Mouse (Mus musculus) large intestine, adult 2 months (tissue): ENCODE measurements around the gene Muc3a. TPM values are rescaled to one million over a fixed set of nuclear protein-coding genes. Genes with fewer than 3 reads are reported as not detected.

Experiments
- DNase-seq: peaks from one replicate; pipeline ENCODE4 v3.0.0-alpha.2; 2012; ENCODE audit warnings: low read depth, low spot score
- WGBS: fragments of 180-500 bp; shearing (Covaris S2); methylation state at CpG from one replicate; pipeline ENCODE4 v1.1.7; 2018; 5-methylcytosine and 5-hydroxymethylcytosine counted together
- polyA plus RNA-seq: library from polyadenylated mRNA; depleted of rRNA; stranded (reverse); fragments of >200 nt; gene quantifications from 2 replicates; pipeline ENCODE4 v1.2.3, GENCODE M21; 2012; rRNA removed

Muc3a gene
- 75.4 and 98.1 TPM in 2 replicates for polyA plus RNA-seq

- WGBS = 86% methylated on average over 2 of the region's 2 CpGs
- no peak for DNase-seq
These were observed at the start of gene Muc3a for GRCm38 (mm10) chr5:137212289-137212688. Gene Muc3a, minus strand, starts transcription at chr5:137212389.

GRCm38 (mm10) chr5:137211114-137211829 lies 917 bp downstream of the Muc3a start:
- WGBS = 15% methylated on average over 17 of the region's 17 CpGs
- DNase-seq = no peak

DNA sequence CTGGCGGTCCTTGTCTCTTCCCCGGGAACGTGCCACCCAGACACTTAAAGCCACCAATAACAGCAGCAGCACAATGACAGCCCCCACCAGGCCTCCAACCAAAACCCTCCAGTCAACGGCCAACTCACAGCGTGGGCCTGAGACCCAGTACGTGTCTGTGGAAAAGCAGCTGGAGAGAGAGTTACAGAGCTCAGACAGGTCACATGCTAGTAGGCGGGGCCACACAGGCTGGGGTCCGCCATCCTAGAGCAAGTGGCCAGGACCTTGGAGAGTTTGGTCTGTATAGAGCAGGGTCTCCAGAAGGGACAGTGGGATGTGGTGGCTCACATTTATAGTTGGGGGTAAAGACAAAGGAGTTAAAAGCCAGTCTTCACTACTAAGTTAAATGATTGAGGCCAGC lies 1.5 kb downstream of the Muc3a start:
- 73% methylated on average over 8 of the region's 8 CpGs for WGBS
- DNase-seq = no peak

DNA sequence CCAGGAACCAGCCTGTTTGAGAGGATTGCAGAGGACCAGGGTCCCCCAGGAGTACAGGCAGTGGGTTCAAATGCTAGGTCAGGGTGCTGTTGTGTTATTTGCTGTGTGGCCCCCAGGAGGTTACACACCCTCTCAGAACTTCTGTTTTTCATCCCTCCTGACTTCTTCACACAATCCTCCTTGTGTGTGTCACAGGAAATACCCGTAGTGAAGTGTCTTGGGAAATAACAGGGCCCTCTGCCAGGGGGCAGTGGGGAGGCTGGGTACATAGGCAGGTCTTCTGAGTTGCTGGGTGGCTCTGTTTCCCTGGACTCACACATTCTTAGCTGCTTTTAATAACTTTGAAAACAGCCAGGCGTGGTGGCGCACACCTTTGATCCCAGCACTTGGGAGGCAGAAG lies 6.9 kb downstream of the Muc3a start:
- 60% methylated on average over 3 of the region's 3 CpGs for WGBS
- DNase-seq = no peak

DNA sequence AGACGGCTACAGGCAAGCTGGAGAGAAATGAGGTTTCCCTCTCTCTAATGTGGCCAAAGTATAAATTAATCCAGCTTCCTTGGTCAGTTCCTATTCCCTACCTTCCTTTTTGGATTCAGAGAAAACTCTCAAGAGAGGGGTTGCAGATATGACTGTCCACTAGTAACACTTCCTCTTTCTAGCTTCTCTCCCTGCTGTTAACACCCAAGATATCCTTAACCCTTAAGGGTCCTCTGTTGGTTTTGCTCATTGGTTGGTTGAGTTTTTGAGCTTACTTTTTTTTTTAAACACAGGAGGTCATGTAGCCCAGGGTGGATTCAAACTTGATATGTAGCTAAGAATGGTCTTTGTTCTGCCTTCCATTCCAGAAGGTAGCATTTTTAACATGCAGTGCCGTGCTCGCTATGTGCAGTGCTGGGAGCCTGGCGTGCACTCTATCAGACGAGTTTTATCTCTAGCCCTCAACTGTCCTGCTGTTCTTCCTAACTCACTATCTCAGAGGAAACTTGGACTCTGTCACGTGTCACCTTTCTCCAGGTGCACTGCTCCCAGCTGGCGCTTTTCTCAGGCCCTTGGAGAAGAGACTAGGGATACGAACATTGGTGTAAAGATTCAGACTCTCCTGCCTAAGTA lies 17.6 kb downstream of the Muc3a start:
- WGBS = 29% methylated on average over 8 of the region's 8 CpGs

DNA sequence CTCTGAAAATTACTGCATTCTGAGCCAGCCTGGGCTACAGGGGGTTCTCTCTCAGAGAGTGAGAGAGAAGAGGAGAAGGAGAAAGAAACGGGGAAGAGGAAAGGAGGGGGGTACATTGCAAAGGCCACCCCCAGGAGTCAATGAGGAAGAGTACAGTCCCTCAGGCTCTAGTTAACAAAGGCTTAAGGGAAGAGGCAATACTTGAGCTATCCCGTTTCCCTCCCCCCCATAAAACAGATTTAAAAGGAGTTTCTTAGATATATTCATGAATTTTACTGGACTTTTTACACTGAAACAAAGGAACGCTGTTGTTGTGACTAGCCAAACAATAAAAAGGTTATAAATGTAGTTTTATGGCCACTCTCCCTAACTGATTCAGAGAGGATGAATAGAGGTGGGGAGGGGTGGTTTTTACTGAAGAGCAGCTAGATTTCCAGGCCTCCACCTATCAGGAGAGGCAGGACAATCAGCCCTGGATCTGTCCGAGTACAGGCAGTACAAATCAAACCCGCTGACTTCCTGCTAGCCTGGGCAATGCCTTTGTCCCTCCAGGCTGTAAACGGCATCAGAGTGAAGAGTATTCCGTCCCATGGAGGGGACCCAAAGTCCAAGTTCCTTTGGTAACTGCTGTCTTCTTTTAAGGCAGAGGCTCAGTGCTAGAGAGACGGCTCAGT lies 18.8 kb downstream of the Muc3a start:
- 15% methylated on average over 8 of the region's 8 CpGs for WGBS
- peak; percentile 80 for DNase-seq

More for the DNA sequence above, 17.6 kb downstream of the Muc3a start:
- no peak for DNase-seq

DNA sequence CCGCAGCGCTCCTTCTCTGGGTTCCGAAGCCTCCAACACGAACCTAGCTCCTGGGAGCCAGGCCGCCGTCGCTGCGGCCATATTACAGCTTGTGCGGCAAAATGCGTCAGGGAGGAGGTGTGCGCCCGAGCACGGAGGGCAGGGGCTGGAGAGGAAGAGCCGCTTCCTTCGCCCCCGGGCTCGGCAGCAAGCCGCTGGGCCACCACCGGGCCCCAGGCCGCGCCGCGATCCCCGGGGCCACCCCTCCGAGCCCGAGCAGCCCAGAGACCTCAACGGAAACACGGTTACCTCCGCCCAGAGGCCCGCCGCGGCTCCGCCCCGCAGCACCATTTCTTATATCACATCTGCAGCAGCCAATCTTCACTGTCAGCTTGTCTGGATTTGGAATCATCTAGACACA lies 22.9 kb downstream of the Muc3a start:
- no peak for DNase-seq
- WGBS = 1% methylated on average over 34 of the region's 34 CpGs

- WGBS = 79% methylated on average over 8 of the region's 8 CpGs
These were observed 26.8 kb downstream of the Muc3a start for GRCm38 (mm10) chr5:137185362-137185761.

GRCm38 (mm10) chr5:137179646-137180374 lies 32.4 kb downstream of the Muc3a start:
- 88% methylated on average over 8 of the region's 8 CpGs for WGBS
- no peak for DNase-seq

More at GRCm38 (mm10) chr5:137185362-137185761, 26.8 kb downstream of the Muc3a start:
- DNase-seq = no peak

DNA sequence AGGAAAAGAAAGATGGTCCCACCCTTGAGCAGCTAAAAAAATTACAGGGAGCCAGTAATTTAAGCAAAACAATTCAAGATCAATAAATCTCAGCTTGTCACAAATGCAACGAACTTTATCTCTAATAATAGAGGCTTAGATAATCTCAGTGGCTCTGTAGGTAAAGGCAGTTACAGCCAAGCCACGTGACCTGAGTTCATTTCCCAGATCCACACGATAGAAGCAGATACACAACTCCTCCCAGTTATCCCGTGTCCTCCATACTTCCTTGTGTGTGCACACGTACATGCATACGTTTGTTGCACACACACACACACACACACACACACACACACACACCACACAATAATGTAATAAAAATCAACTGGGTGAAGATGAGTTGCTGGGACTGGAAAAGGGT lies 38.2 kb downstream of the Muc3a start:
- no peak for DNase-seq
- 49% methylated on average over 6 of the region's 6 CpGs for WGBS

DNA sequence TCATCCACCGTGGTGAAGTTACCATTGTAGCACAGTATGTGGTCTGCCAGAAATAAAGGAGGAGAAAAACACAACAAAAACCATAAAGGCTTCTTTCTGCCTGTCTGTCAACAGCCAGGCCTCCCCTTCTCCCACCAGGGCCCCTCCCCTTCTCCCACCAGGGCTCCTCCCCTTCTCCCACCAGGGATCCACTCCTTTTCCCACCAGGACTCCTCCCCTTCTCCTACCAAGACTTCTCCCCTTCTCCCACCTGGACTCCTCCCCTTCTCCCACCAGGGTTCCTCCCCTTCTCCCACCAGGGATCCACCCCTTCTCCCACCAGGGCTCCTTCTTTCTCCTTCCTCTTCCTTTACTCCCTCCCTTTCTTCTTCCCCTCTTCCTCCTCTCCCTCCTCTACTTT lies 39.6 kb downstream of the Muc3a start:
- no peak for DNase-seq
- WGBS = 66% methylated on average over 1 of the region's 1 CpGs

DNA sequence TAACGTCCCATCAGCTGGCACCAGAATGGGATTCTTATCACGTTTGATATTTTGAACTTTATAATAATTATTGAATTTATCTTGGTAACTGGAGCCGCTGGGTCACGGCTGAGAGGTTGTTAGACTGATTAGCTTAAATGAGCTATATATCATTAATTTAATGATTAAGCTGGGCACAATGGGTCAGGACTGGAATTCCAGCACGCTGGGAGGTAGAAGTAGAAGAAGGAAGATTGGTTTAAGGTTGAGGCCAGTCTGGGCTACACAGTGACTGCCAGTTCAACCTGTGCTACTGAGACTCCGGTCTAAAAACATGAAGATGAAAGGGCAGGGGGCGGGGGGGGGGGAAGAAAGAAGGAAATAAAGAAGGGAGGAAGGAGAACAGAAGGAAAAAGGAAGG lies 40.7 kb downstream of the Muc3a start:
- 82% methylated on average over 7 of the region's 7 CpGs for WGBS
- DNase-seq = no peak

GRCm38 (mm10) chr5:137170836-137171380 lies 41.3 kb downstream of the Muc3a start:
- no peak for DNase-seq
- 40% methylated on average over 9 of the region's 9 CpGs for WGBS

- no peak for DNase-seq
- 21% methylated on average over 6 of the region's 6 CpGs for WGBS
These were observed 44.6 kb downstream of the Muc3a start for GRCm38 (mm10) chr5:137167539-137167938.

DNA sequence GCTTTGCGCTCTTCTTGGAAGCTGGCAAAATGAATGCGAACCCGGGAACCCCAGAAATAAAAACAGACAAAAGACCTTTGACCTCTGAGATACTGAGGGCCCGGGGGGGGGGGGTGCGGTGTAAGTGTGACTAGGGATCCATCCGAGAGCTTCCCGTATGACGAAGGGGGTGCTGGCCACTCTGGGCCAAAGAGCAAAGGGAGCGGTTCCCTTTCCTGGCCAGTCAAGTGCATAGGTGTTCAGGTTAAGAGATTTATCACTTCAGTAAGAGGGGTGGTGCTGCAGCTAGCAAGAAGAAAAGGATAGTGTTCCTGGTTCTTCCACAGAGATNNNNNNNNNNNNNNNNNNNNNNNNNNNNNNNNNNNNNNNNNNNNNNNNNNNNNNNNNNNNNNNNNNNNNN lies 46.2 kb downstream of the Muc3a start:
- DNase-seq = no peak
- WGBS = 40% methylated on average over 9 of the region's 9 CpGs

GRCm38 (mm10) chr5:137161853-137162252 lies 50.3 kb downstream of the Muc3a start:
- DNase-seq = no peak
- WGBS = 64% methylated on average over 4 of the region's 4 CpGs

GRCm38 (mm10) chr5:137159461-137159860 lies 52.7 kb downstream of the Muc3a start:
- no peak for DNase-seq
- WGBS = 13% methylated on average over 11 of the region's 11 CpGs
